Mouse (Mus musculus): ENCODE measurements around the gene Mgat5b.
"Not testable (repeated sequence)": the region's sequence is repeated elsewhere in the genome, so short reads cannot be mapped to it uniquely, and the experiment has no call there.

Gene Mgat5b

GRCm38 (mm10) chr11:116918323-116919185, at the start of gene Mgat5b:
Gene Mgat5b (plus strand): TSS chr11:116918863.
- in situ Hi-C loops (cut with MboI, MseI) = loop anchor here (5.0 kb wide), 1 partner anchor 124 kb away; no protein-coding TSS in a partner anchor

- in situ Hi-C loops (cut with MboI, MseI) = no loop called here
Observed at GRCm38 (mm10) chr11:116869223-116869622, 49.4 kb upstream of the Mgat5b start.

- in situ Hi-C loops (cut with MboI, MseI) = no loop called here
Observed at GRCm38 (mm10) chr11:116869641-116870040, 49.0 kb upstream of the Mgat5b start.

- in situ Hi-C loops (cut with MboI, MseI) = no loop called here
Observed at GRCm38 (mm10) chr11:116871538-116871937, 47.1 kb upstream of the Mgat5b start.

- in situ Hi-C loops (cut with MboI, MseI) = no loop called here
Observed at GRCm38 (mm10) chr11:116873987-116874386, 44.7 kb upstream of the Mgat5b start.

GRCm38 (mm10) chr11:116878454-116878853, 40.2 kb upstream of the Mgat5b start:
- in situ Hi-C loops (cut with MboI, MseI) = no loop called here

GRCm38 (mm10) chr11:116880839-116881238, 37.8 kb upstream of the Mgat5b start:
- in situ Hi-C loops (cut with MboI, MseI) = loop anchor here (5.0 kb wide), 1 partner anchor 496 kb away; no protein-coding TSS in a partner anchor

GRCm38 (mm10) chr11:116881440-116881839, 37.2 kb upstream of the Mgat5b start:
- in situ Hi-C loops (cut with MboI, MseI) = loop anchor here (5.0 kb wide), 1 partner anchor 496 kb away; no protein-coding TSS in a partner anchor

GRCm38 (mm10) chr11:116882446-116882845, 36.2 kb upstream of the Mgat5b start:
- in situ Hi-C loops (cut with MboI, MseI) = loop anchor here (5.0 kb wide), 1 partner anchor 495 kb away; no protein-coding TSS in a partner anchor

- in situ Hi-C loops (cut with MboI, MseI) = loop anchor here (5.0 kb wide), 1 partner anchor 493 kb away; no protein-coding TSS in a partner anchor
Observed at GRCm38 (mm10) chr11:116884061-116884460, 34.6 kb upstream of the Mgat5b start.

- in situ Hi-C loops (cut with MboI, MseI) = loop anchor here (5.0 kb wide), 1 partner anchor 157 kb away; no protein-coding TSS in a partner anchor
Observed at GRCm38 (mm10) chr11:116885275-116886151, 33.1 kb upstream of the Mgat5b start.

GRCm38 (mm10) chr11:116887136-116887535, 31.5 kb upstream of the Mgat5b start:
- in situ Hi-C loops (cut with MboI, MseI) = loop anchor here (5.0 kb wide), 1 partner anchor 155 kb away; no protein-coding TSS in a partner anchor

GRCm38 (mm10) chr11:116893532-116894442, 24.9 kb upstream of the Mgat5b start:
- in situ Hi-C loops (cut with MboI, MseI) = no loop called here

- in situ Hi-C loops (cut with MboI, MseI) = no loop called here
Observed at GRCm38 (mm10) chr11:116895402-116895801, 23.3 kb upstream of the Mgat5b start.

- in situ Hi-C loops (cut with MboI, MseI) = no loop called here
Observed at GRCm38 (mm10) chr11:116899247-116899646, 19.4 kb upstream of the Mgat5b start.

GRCm38 (mm10) chr11:116902588-116902987, 16.1 kb upstream of the Mgat5b start:
- in situ Hi-C loops (cut with MboI, MseI) = not testable (repeated sequence)

GRCm38 (mm10) chr11:116905741-116906456, 12.8 kb upstream of the Mgat5b start:
- in situ Hi-C loops (cut with MboI, MseI) = no loop called here

- in situ Hi-C loops (cut with MboI, MseI) = no loop called here
Observed at GRCm38 (mm10) chr11:116913573-116913972, 5.1 kb upstream of the Mgat5b start.

GRCm38 (mm10) chr11:116914267-116914885, 4.3 kb upstream of the Mgat5b start:
- in situ Hi-C loops (cut with MboI, MseI) = no loop called here

- in situ Hi-C loops (cut with MboI, MseI) = loop anchor here (5.0 kb wide), 1 partner anchor 127 kb away; no protein-coding TSS in a partner anchor
Observed at GRCm38 (mm10) chr11:116915241-116915640, 3.4 kb upstream of the Mgat5b start.
